Mouse (Mus musculus) intestine, postnatal 0 days (tissue): ENCODE measurements around the gene Cap2. TPM values are rescaled to one million over a fixed set of nuclear protein-coding genes. Genes with fewer than 3 reads are reported as not detected.

Experiments
- ATAC-seq: fragments of 200-750 bp; cut with Nextera tagmentation; 2 replicates; pipeline ENCODE4 v1.8.0; 2017; ENCODE audit warnings: mild to moderate bottlenecking, moderate TSS enrichment, moderate library complexity
- H3K27ac ChIP-seq: fragments of 300-500 bp; sonication (generic); 2 replicates; pipeline ENCODE4 v1.5.1; 2014; ENCODE audit warnings: mild to moderate bottlenecking, low read depth, low read length, moderate library complexity
- H3K27me3 ChIP-seq: fragments of 300-500 bp; sonication (generic); replicated peaks from 2 replicates; pipeline ENCODE4 v1.6.1; 2014; ENCODE audit warnings: low read length, mixed read lengths; ENCODE audit not compliant: control insufficient read depth, insufficient read depth
- H3K36me3 ChIP-seq: fragments of 300-500 bp; sonication (generic); 2 replicates; pipeline ENCODE4 v1.6.1; 2014; ENCODE audit warnings: mild to moderate bottlenecking, moderate library complexity; ENCODE audit not compliant: control insufficient read depth, insufficient read depth
- H3K4me1 ChIP-seq: fragments of 300-500 bp; sonication (generic); replicated peaks from 2 replicates; pipeline ENCODE4 v1.6.1; 2014; ENCODE audit warnings: antibody characterized with exemption, low read length, mixed read lengths; ENCODE audit not compliant: control insufficient read depth, insufficient read depth
- H3K4me2 ChIP-seq: fragments of 300-500 bp; sonication (generic); replicated peaks from 2 replicates; pipeline ENCODE4 v1.6.1; 2014; ENCODE audit warnings: low read depth, mild to moderate bottlenecking, moderate library complexity
- H3K4me3 ChIP-seq: fragments of 300-500 bp; sonication (generic); 2 replicates; pipeline ENCODE4 v1.5.1; 2014; ENCODE audit warnings: low read depth, low read length
- H3K9ac ChIP-seq: fragments of 300-500 bp; sonication (generic); 2 replicates; pipeline ENCODE4 v1.6.1; 2014; ENCODE audit warnings: mild to moderate bottlenecking, low read depth, low read length
- H3K9me3 ChIP-seq: fragments of 300-500 bp; sonication (generic); 2 replicates; pipeline ENCODE4 v1.6.1; 2016; ENCODE audit warnings: mixed run types; ENCODE audit not compliant: control insufficient read depth
- CTCF ChIP-seq: sonication (generic); IDR thresholded peaks from 2 replicates; pipeline ENCODE4 v1.5.1; 2016; ENCODE audit warnings: low read depth, mild to moderate bottlenecking, control low read depth, antibody characterized with exemption, moderate library complexity
- WGBS: fragments of 180-500 bp; shearing (Covaris S2); extraction: QIAGEN DNeasy Blood & Tissue Kit; methylation state at CpG from one replicate; pipeline ENCODE4 v1.1.7; 2014; 5-methylcytosine and 5-hydroxymethylcytosine counted together
- polyA plus RNA-seq: library from polyadenylated mRNA; unstranded; fragments of >200 nt; fragmentation: Nextera tagmentation; extraction: Ambion mirVana; gene quantifications from 2 replicates; pipeline ENCODE4 v1.2.1, GENCODE M21; 2015

The Cap2 gene
- polyA plus RNA-seq, 1 experiment from 2014 or later = 6.3 TPM

DNA sequence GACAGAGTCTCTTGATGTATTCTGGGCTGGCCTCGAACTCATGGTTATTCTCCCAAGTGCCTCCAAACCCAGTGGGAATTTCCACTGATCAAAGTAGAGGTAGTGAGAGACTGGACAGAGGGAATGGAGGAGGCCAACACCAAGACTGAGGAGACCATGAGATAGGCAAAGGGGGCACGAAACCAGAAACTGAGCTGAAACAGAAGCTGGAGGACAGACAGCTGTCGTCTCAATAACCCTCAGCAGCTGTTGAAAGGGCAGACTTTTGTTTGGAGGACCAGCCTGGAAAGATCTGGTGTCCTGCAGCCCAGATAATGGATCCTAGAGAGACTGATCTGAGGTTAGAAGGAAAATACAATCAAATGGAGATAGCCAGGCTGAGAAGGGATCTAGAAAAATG is 109.4 kb downstream of the Cap2 start:
- Histone ChIP-seq H3K27ac (no peak overlapping the region), H3K9ac (no peak overlapping the region), H3K9me3 (no peaks in the 10 kb centered on the region), H3K27me3 (no peaks in the 10 kb centered on the region), H3K4me2 (no peak overlapping the region), H3K4me1 (no peaks in the 10 kb centered on the region), H3K4me3 (no peak overlapping the region), H3K36me3 (no peaks in the 10 kb centered on the region)
- ATAC-seq = no peak
- no peak for TF ChIP-seq CTCF
- WGBS = 82% methylated on average over 3 of the region's 3 CpGs

DNA sequence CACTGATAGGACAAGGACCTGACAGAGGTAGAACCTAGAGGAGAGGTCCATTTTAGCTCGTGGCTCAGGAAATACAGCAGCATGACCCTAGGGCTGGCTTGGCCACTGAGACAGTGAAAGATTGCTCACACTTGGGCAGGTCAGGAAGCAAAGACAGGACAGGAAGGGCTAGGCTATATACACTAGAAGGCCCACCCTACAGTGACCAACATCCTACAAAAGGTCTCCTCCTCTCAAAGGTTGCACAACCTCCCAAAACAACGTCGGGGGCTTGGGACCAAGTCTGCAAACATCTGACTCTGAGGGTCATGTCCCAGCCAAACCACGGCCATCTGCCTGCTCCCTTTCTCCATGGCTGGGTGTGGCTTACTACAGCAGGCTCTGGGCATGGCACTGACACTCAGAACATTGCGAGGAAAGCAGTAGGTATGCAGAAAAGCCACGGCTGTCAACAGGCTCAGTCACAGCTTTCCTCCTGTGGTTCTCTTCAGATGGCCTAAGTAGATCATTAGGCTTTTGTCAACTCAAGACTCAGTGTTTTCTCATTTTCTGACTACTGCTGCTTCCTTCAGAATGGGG is 112.1 kb downstream of the Cap2 start:
- H3K4me3 ChIP-seq = no peak overlapping the region
- TF ChIP-seq CTCF = no peak
- H3K4me1 ChIP-seq = no peaks in the 10 kb centered on the region
- no peaks in the 10 kb centered on the region for H3K9me3 ChIP-seq
- no peak for ATAC-seq
- no peak overlapping the region for H3K4me2 ChIP-seq
- 82% methylated on average over 6 of the region's 6 CpGs for WGBS
- H3K9ac ChIP-seq = no peak overlapping the region
- no peaks in the 10 kb centered on the region for H3K27me3 ChIP-seq
- no peak overlapping the region for H3K27ac ChIP-seq
- no peaks in the 10 kb centered on the region for H3K36me3 ChIP-seq

DNA sequence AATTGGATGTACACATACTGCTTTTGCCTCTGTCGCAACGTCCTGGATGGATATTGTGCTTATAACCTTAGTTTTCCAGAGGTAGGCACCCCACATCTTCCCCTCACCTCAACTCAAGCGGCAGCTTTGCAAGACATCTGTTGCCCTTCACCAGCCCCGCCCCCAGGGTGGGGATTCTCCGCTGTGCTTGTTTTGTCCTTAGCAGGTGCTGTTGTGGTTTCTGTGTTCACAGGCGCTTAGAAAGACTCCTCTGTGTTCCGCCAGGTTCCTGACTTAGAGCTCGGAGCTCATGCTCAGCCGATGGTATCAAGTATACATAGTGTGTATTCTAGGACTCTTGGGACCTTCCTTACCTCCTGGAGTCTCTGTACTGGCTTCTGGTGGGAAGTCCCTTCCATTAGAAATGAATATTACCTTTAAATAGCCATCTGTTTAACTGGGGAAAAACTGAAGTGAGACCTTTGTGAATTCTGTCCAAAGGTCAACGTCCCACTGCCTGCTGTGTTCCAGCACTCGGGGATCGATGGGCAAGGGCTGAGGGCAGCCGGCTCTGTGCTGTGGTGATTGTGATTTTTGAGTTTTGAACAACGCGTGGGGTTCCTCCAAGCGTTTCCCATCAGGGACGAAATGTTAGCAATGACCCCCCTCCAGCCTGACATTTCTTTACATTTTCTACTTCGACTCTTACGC is 115.2 kb downstream of the Cap2 start:
- H3K4me3 ChIP-seq = no peak overlapping the region
- 89% methylated on average over 19 of the region's 19 CpGs for WGBS

DNA sequence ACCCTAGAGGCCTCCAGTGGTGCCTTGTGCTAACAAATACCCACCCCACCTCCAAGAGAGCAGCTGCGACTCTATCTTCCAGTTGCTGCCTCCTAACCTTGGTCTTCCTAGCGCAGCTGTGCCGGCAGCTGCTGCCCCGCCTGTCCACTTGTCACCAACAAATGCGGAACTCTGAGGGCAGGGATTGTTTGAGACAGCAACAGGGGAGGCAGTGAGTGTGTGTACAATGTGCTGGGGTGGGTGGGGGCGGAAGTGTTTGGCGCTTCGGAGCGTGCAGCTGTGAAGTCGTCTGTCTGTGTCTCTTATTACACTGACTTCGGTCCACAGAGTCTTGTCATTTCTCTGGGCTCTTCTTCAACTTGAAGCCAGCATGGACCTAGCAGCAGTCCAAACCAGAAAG is 118.0 kb downstream of the Cap2 start:
- WGBS = 11% methylated on average over 11 of the region's 11 CpGs
- Histone ChIP-seq H3K9ac (no peak overlapping the region; the same call in 1 of the 2 replicates), H3K4me1 (peaks cover 6% of the 10 kb centered on the region; the same call in 1 of the 2 replicates), H3K4me2 (peak overlapping the region; percentile 51), H3K4me3 (0 out of 2 replicates have a peak overlapping the region, but pooled peaks have one; percentile 2), H3K27me3 (no peaks in the 10 kb centered on the region), H3K36me3 (no peaks in the 10 kb centered on the region), H3K27ac (peak overlapping the region; percentile 31; the same call in 1 of the 2 replicates), H3K9me3 (no peaks in the 10 kb centered on the region)
- TF ChIP-seq CTCF = no peak
- peak; percentile 35; the same call in 1 of the 2 replicates for ATAC-seq

More for the DNA sequence above, 115.2 kb downstream of the Cap2 start:
- TF ChIP-seq CTCF = no peak
- H3K27me3 ChIP-seq = no peaks in the 10 kb centered on the region
- peaks cover 6% of the 10 kb centered on the region; the same call in 1 of the 2 replicates for H3K4me1 ChIP-seq
- no peak overlapping the region for H3K27ac ChIP-seq
- no peak for ATAC-seq
- no peaks in the 10 kb centered on the region for H3K9me3 ChIP-seq
- no peak overlapping the region for H3K9ac ChIP-seq
- H3K4me2 ChIP-seq = no peak overlapping the region
- no peaks in the 10 kb centered on the region for H3K36me3 ChIP-seq

DNA sequence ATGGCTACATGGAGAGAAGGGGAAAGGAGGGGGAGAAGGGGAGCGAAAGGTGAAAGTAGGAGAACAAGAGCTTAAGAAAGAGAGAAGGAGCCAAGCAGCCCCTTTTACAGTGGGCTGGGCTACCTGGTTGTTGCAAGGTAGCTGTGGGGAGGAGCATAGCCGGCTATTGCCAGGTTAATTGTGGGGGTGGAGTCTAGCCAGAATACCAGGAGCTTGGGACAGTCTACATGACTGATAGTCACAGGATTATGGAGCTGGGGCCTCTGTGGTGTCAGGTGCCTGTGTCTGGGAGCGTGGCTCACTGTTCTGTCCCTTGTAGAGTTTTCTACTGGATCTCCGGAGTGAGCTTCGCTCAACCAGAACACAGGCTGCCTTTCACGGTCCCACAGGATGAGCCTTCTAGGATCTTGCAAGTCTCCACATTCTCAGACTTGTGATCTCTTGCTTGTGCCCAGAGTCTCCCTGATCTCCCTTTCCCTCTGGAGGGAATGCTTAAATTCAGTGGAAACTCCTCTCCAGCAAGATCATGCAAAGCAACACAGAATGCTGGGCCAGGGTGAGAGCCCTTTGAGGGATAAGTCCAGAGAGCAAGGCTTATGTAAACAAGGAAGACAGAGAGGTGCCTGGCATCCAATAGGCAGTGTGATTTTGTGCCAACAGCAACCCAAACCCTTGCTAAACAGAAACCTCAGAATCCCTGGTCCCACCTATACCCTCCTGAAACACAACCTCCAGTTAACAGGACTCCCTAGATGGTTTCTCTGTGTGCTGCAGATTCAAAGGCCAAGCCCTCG is 119.5 kb downstream of the Cap2 start:
- ATAC-seq = peak; percentile 63
- peaks cover 6% of the 10 kb centered on the region; the same call in 1 of the 2 replicates for H3K4me1 ChIP-seq
- no peaks in the 10 kb centered on the region for H3K9me3 ChIP-seq
- H3K36me3 ChIP-seq = no peaks in the 10 kb centered on the region
- H3K9ac ChIP-seq = no peak overlapping the region
- no peak for TF ChIP-seq CTCF
- H3K27me3 ChIP-seq = no peaks in the 10 kb centered on the region
- WGBS = 76% methylated on average over 7 of the region's 7 CpGs
- peak overlapping the region; percentile 2; the same call in 1 of the 2 replicates for H3K4me2 ChIP-seq
- no peak overlapping the region for H3K4me3 ChIP-seq
- H3K27ac ChIP-seq = no peak overlapping the region; the same call in 1 of the 2 replicates

DNA sequence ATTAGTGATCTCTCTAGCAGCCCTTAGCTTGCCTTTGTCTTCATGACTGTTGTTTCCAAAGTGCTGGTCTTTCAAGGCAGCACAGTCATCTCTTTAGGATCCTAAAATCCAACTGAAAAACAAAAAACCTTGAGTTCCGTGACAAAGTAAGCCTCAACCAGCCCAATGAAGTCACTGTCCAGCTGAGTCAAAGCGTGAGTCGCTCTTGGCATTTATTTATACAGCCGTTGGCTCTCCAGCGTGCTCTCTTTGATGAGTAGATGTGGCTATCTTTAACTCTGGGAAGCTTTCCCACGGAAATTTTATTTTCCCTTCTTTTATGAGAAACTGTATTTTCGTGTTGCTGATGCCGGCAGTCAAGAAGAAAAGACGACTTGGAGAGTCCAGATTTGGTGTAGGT is 125.0 kb downstream of the Cap2 start:
- 76% methylated on average over 9 of the region's 9 CpGs for WGBS
- TF ChIP-seq CTCF = no peak
- no peak for ATAC-seq

More for the DNA sequence above, 125.0 kb downstream of the Cap2 start:
- no peak overlapping the region for H3K27ac ChIP-seq
- H3K4me3 ChIP-seq = no peak overlapping the region
- no peak overlapping the region for H3K9ac ChIP-seq
- H3K36me3 ChIP-seq = no peaks in the 10 kb centered on the region
- H3K4me1 ChIP-seq = 0 out of 2 replicates have a peak, but pooled peaks cover under 1% of the 10 kb centered on the region
- H3K9me3 ChIP-seq = no peaks in the 10 kb centered on the region
- no peaks in the 10 kb centered on the region for H3K27me3 ChIP-seq
- no peak overlapping the region for H3K4me2 ChIP-seq
